Mouse (Mus musculus): ENCODE measurements around the gene Ttyh1. TPM values are rescaled to one million over a fixed set of nuclear protein-coding genes. Genes with fewer than 3 reads are reported as not detected.

Gene Ttyh1
- 0.39 TPM for polyA plus RNA-seq (2017; shearing (Covaris generic))

DNA sequence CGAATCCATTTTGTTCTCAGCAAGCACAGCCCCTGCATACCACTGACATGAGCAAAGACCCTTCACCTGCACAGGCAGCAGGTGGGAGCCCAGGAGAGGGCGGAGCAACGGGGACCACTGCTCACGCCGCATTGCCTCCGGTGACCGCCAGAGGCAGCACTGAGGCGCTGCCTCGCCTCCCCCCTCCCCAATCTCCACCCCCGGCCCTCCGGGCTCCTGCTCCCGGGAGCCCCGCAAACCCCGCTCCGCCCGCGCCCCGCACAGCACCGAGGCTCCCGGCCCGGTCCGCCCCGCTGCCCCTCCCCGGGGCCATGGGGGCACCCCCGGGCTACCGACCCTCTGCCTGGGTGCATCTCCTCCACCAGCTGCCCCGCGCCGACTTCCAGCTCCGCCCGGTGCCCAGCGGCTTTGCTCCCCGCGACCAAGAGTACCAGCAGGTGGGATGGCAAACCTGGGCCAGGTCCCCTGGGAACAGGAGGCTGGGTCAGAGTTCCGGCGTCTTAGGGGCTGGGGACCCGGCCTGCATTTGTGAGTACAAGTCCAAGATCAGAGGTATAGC is at the start of gene Ttyh1:
Ttyh1 (plus strand) TSS at position 65 of the 559 bp plus-strand sequence.

GRCm38 (mm10) chr7:4136771-4137531 is 17.7 kb downstream of the Ttyh1 start, which contains the start of gene Leng8:
TSS of gene Leng8 (plus strand) at chr7:4137039.

GRCm38 (mm10) chr7:4150059-4150541 is 30.9 kb downstream of the Ttyh1 start, which contains the start of gene Leng9:
TSS of gene Leng9 (minus strand) at chr7:4150374.

GRCm38 (mm10) chr7:4164090-4164910 is 45.1 kb downstream of the Ttyh1 start, which contains the start of gene Cdc42ep5:
TSS of gene Cdc42ep5 (minus strand) at chr7:4164860.

Other genes starting within 250 kb of the Ttyh1 start
- not detected for gene Gm14548, start 221.3 kb upstream of the Ttyh1 start, polyA plus RNA-seq (2017; shearing (Covaris generic))
- gene Lilra6, start 203.9 kb upstream of the Ttyh1 start, polyA plus RNA-seq (2017; shearing (Covaris generic)): not detected
- gene Lair1, start 56.2 kb upstream of the Ttyh1 start, polyA plus RNA-seq (2017; shearing (Covaris generic)): 11.3 TPM
- gene Leng8, start 17.6 kb downstream of the Ttyh1 start, polyA plus RNA-seq (2017; shearing (Covaris generic)): 164 TPM
- gene Leng9, start 31.0 kb downstream of the Ttyh1 start, polyA plus RNA-seq (2017; shearing (Covaris generic)): 12.2 TPM
- not detected for gene Cdc42ep5, start 45.5 kb downstream of the Ttyh1 start, polyA plus RNA-seq (2017; shearing (Covaris generic))
- gene Lilra5, start 118.3 kb downstream of the Ttyh1 start, polyA plus RNA-seq (2017; shearing (Covaris generic)): not detected
- not detected for gene Ncr1, start 218.3 kb downstream of the Ttyh1 start, polyA plus RNA-seq (2017; shearing (Covaris generic))

Measured in naive thymus-derived CD4-positive, alpha-beta T cell, adult 5 months (primary cell).